Mouse (Mus musculus): ENCODE results near the gene Atg4a.

Atg4a gene

DNA sequence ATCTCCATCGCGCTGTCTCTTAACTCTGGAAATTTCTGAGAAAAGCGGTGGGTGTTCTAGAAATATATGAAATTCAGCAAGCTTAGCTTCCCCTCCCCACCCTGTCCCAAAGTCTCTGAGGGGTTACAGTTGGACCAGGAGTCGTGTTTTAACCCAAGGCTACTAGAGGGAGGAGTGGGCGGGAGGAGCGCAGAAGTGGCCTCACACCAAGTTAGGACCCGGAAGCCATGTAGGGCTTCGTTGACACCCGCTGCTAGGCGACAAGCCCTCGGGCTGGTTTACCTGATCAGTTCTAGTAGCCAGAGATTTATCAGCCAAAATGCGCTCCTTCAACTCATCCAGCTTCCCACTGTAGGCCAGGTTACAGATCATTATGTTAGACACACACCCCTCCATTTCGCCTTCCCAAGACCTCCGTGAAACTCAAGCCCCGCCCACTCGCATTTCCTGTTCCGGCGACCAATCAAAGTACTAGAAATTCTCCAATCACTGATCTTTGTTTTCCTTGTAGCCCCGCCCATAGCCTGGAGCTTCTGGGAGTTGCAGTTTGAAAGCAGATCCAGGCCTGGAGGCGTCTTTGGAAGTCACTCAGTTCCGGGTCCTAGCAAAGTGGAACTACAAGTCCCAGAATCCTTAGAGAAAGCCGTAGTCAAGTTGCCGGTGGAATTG is at the start of gene Atg4a, which contains the start of gene Psmd10:
TSS of gene Atg4a (plus strand) at position 636 of the 669 bp plus-strand sequence.
TSS of gene Psmd10 (minus strand) at position 457 of the 669 bp plus-strand sequence.
- peak; percentile 91 to 95 for DNase-seq (ENCODE audit: low spot score in 2 of 2)

DNA sequence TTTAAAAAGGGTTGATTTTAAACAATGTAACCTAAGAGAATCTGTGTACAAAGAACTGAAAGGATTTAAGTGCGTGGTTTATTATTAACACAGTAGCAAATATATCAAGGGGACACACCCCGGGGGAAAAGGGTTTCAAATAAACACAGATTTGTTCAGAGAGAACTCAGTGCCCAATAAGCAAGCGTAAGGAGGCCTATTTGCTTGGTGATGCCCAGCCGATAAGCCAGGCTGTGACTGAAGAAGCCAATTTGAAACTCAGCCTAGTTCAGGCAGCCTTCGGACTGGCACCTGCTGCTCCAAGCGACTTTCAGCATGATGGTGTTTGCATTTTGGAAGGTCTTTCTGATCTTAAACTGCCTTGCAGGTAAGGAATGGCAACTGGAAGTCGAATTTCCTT is 49.3 kb upstream of the Atg4a start, which contains the start of gene Vsig1:
TSS of gene Vsig1 (plus strand) at position 249 of the 400 bp plus-strand sequence.
- no peak for DNase-seq (ENCODE audit: low spot score in 2 of 2)

DNA sequence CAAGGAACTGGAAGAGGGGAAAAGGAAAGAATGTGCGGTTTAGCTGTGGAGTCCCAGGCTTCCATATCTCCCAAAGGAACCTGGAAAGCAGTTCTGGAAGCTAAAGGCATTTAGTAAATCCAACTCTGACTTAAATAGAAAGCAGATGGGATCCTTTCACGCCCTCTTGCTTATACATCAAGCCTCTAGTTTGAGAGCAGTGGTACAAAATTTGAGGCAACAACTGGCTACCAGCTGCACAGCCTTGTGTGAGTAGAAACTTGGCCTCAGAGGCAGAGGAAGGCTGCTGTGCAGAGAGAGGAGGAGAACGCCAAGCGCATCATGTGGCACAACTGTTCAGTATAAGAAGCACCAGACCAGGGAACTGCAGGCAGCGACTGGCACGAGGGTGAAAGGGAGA is 35.4 kb upstream of the Atg4a start:
- peak; percentile 0 to 8 for DNase-seq (ENCODE audit: low spot score in 2 of 2)

GRCm38 (mm10) chrX:140932066-140932465 is 24.6 kb upstream of the Atg4a start:
- peak in 1 of 2 experiments; percentile 2 for DNase-seq (ENCODE audit: low spot score in 2 of 2)

GRCm38 (mm10) chrX:140933263-140933662 is 23.4 kb upstream of the Atg4a start:
- DNase-seq (ENCODE audit: low spot score in 2 of 2): no peak

GRCm38 (mm10) chrX:140936271-140936670 is 20.4 kb upstream of the Atg4a start:
- no peak for DNase-seq (ENCODE audit: low spot score in 2 of 2)

DNA sequence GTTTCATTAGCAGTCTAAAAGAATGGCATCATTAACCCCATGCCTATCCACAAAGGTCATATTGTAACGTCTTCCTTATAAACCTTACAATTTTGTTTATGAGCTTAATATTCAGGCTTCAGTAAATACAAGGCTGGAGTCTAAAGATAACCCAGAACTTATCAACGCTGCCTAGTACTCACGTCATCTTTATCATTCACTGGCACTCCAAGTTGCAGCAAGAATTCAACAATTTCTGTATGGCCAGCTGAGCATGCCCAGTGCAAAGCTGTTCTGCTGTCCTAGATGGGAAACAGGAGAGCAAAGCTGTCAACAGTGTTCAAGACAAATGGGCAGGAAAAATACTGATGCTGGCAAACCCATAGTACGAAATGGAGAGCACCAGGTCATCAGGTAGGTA is 3.1 kb upstream of the Atg4a start:
- DNase-seq (ENCODE audit: low spot score in 2 of 2): no peak

DNA sequence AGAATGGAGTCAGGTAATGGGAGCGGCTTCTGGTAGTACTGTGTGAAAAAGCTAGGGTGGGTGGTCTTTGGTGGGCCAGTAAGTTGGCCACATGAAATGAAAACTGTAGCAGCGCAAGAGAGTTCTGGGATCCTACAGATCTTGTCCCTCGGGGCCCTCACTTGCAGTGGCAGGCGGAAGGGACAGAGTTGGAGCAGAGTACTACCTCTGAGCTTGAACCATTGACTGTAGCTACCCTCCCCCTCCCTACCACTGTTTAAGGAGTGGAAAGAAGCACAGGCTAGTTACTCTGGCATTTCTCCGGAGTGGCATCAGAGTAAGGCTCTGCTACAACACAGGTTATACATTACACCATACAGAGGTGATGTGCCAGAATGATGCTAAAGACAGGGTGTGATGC is 252 bp downstream of the Atg4a start:
- DNase-seq (ENCODE audit: low spot score in 2 of 2): no peak

DNA sequence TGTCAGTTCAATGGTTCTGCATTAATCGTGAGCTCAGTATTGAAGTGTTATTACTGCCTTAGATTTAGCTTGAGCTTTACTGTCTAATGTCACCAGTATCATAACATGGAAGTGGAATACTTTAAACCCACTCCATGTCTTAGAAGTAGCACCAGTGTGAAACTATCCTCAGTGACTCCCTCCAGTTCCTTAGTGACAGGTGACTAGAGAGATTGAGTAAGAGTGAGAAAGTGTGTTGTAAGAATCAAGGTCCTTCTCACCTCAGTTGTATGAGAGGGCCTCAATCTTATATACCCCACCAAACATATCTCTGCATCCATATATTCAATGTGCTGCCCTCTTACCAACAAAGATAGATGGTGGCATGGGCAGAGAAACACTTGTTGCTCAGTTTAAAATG is 22.2 kb downstream of the Atg4a start:
- no peak for DNase-seq (ENCODE audit: low spot score in 2 of 2)

GRCm38 (mm10) chrX:140979546-140979945 is 22.8 kb downstream of the Atg4a start:
- DNase-seq (ENCODE audit: low spot score in 2 of 2): peak in 1 of 2 experiments; percentile 16

GRCm38 (mm10) chrX:140980163-140980562 is 23.5 kb downstream of the Atg4a start:
- DNase-seq (ENCODE audit: low spot score in 2 of 2): no peak

DNA sequence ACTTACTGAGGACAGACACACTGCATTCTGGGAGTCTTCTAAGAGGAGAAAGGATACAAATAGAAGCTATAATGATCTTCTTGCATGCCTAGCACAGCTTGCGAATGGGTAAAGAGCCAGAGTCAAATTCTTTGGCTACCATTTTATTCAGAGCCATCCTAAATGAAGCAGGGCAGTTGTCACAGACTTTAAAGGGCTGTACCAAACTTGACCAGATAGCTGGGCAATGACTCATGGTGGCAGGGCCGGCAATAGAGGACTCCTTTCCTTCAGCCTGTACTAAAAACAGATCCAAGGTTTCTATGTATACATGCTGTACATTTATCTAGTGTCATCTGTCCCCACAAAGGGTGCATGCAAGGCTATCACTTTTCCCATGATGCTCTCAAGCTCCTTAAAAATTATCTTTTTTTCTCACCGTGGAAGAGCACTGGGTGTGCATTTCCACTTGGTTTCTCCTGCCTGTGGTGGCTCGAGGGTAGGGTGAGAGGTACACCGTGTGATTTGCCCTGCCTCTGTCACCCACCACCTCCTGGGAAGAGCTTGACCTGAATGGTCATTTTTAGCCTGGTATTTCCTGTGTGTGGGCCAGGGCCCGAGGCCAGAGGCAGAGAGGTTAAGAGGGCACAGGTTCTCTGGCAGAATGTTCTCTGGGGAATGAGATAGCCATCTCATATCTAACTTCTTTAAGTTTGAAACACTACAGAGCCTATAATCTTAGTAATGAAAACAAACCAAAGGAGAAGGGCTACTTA is 26.7 kb downstream of the Atg4a start:
- no peak for DNase-seq (ENCODE audit: low spot score in 2 of 2)

DNA sequence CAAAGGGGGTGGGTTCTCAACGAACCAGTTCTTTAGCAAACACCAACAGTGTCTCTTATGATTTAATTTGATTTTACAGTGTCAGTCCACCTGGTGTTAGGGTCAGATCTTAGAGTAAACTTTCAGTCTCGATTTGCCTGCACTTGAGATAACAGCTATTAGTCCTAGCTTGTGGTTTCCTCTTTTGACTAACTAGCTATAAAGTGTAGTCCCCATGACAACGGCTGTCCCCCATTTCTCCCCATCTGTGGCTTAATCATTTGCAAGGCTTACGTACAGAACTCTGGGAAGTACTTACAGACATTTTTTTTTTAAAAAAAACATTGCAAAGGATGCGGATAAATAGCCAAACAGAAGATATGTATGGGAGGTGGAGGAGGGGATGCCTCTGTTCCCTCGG is 28.1 kb downstream of the Atg4a start:
- DNase-seq (ENCODE audit: low spot score in 2 of 2): no peak

- no peak for DNase-seq (ENCODE audit: low spot score in 2 of 2)
These were observed 28.5 kb downstream of the Atg4a start for GRCm38 (mm10) chrX:140985256-140985655.

GRCm38 (mm10) chrX:140996909-140997516 is 40.3 kb downstream of the Atg4a start:
- DNase-seq (ENCODE audit: low spot score in 2 of 2): no peak

GRCm38 (mm10) chrX:140997912-140998545 is 41.3 kb downstream of the Atg4a start:
- no peak for DNase-seq (ENCODE audit: low spot score in 2 of 2)

DNA sequence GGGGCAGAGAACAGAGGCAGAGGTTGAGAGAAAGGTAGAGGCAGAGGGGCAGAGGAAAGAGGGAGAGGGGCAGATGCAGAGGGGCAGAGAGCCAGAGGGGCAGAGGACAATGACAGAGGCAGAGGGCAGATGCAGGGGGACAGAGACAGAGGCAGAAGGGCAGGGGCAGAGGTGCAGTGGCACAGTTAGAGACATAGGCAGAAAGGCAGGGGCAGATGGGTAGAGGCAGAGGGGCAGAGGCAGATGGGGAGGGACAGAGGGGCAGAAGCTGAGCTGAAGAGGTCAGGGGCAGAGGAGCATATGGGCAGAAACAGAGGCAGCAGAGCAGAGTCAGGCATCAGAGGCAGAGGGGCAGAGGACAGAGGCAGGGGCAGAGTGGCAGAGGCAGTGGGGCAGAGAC is 42.2 kb downstream of the Atg4a start:
- no peak for DNase-seq (ENCODE audit: low spot score in 2 of 2)

GRCm38 (mm10) chrX:141149705-141150104 is 193.0 kb downstream of the Atg4a start:
- DNase-seq (ENCODE audit: low spot score in 2 of 2): no peak

GRCm38 (mm10) chrX:141150290-141150689 is 193.6 kb downstream of the Atg4a start:
- DNase-seq (ENCODE audit: low spot score in 2 of 2): no peak

DNA sequence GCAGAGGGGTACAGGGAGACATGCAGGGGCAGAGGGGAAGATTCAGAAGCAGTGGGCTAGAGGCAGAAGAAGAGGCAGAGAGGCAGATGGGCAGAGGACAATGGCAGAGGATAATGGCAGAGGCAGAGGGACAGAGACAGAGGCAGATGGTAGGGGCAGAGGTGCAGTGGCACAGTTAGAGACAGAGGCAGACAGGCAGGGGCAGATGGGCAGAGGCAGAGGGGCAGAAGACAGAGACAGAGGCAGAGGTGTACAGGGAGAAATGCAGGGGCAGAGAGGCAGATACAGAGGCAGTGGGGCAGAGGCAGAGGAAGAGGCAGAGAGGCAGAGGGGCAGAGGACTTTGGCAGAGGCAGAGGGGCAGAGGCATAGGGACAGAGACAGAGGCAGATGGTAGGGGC is 194.5 kb downstream of the Atg4a start:
- DNase-seq (ENCODE audit: low spot score in 2 of 2): no peak

DNA sequence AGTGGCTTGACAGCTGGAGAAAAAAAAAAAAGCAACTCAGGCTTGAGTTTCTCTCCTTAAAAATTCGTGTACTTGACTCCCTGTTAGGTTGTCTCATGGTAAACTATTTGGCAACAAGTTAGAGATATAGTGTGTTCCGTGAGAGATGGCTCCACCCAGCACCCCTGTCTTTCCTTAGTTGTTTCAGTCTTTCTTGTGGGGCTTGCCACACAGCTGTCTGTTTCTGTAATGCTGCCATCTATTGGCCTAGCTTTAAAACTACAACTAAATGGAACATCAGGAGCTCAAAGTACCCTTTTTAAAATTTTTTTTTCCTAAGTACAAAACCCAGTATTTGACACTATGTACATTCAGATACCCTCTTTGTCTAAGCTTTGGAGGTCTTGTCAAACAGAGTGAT is 200.0 kb downstream of the Atg4a start:
- no peak for DNase-seq (ENCODE audit: low spot score in 2 of 2)

DNA sequence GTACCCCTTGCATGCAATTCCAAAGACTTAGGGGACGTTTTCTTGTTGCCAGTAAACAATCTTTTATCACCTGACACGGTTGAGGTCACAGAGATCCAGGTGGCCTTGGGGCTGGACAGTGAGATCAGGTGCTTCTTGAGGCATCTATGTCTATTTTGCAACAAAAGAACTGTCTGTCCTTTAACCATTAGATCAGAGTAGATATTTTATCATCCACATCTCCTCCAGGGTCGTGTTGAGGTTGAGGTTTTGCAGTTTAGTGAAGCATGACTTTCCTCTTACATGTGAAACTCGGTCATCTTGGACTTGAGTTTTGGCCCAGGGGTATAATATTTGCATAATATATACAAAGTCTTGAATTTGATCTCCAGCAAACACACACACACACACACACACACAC is 200.9 kb downstream of the Atg4a start:
- DNase-seq (ENCODE audit: low spot score in 2 of 2): no peak
